Mouse (Mus musculus): ENCODE data around the gene Hp1bp3.

Hp1bp3 gene

DNA sequence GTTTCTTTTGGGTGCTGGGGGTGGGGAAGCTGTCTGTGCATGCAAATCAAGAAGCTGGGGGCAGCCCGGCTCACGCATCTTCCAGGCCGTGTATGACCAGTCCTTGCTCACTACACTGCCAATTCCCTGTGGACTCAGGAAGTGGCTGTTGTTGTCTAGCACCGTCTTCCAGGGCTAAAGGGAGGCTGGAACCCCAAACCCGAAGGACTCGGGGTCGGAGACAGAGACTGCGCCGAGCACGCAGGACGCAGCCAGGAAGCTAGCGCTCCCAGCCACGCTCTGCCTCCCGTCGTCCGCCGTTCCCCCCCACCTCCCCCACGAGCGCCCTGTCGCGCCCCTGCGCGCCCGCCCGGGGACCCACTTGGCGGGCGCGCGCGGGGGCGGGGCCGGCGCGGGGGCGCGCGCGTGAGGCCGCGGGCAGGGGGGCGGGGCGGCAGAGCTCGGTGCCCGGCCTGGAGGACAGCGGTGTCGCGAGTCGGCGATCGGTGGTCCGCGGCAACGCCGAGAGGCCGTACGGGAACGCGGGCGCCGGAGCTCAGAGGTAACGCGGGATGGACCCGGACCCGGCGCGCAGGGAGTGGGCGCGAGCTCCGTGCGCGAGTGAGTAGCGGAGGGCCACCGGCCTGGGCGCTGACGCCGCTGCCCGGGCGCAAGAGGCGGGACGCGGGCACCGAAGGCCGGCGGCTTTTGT lies at the start of gene Hp1bp3:
TSS of gene Hp1bp3 (plus strand) at position 97 of the 691 bp plus-strand sequence.
- peak; percentile 82 to 84 for DNase-seq (ENCODE audit: low spot score in 2 of 2)

DNA sequence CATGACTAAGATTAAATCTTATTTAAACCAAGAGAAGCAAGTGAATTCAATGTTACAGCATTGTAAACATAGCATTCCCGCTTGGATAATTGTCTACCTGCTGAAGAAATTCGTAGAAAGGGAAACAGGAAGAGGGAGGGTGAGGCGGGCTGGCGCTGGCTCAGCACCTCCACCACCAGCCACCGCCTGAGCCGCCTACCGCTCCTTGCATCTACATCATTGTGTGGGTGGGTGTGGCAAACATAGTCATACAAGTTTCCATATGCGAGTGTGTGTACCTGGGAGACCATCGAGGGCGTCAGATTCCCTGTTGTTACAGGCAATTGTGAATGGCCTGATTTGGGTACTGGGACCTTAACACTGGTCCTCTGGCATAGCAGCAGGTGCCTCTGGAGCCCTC lies 49.6 kb upstream of the Hp1bp3 start:
- DNase-seq (ENCODE audit: low spot score in 2 of 2) = no peak

DNA sequence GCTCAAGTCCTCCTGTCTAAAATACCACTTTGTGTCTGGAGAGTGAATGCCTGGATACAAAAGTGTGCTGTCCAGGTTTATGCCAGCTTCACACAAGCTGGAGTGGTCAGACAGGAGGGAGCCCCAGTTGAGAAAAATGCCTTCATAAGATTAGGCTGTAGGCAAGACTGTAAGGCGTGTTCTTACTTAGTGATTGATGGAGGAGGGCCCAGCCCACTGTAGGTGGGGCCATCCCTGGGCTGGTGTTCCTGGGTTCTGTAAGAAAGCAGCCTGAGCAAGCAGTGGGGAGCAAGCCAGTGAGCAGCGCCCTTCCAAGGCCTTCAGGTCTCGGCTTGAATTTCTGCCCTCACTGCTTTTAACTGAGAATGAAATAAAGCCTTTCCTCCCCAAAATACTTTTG lies 47.9 kb upstream of the Hp1bp3 start:
- no peak for DNase-seq (ENCODE audit: low spot score in 2 of 2)

DNA sequence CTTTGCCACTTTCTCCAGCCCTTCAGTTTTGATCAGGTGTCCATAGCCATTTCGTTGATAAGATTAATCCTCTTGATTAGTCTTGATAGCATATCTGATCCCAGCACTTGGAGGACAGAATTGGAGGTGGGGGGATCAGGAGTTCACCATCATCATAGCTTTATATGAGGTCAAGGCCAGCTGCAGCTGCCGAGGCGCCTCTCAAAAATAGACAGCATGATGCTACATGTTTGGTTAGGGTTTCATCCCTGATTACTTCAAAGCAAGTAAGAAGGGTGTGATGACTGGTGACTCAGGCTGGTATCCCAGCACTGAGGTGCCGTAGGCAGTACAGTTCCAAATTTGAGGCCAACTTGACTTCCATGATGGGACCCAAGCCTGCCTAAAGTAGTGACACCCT lies 46.7 kb upstream of the Hp1bp3 start:
- no peak for DNase-seq (ENCODE audit: low spot score in 2 of 2)

DNA sequence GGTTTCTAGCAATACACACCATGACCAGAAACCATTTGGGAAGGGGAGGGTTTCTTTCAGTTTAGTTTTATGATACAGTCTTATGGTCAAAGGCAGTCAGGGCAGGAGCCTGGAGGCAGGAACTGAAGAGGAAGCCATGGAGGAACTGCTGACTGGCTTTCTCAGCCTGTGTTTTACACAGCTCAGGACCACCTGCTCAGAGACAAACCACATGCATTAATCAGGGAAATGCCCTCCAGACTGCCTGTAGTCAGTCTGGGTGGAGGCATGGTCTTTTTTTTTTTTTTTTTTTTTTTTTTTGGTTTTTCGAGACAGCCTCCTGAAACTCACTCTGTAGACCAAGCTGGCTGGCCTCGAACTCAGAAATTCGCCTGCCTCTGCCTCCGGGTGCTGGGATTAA lies 43.4 kb upstream of the Hp1bp3 start:
- DNase-seq (ENCODE audit: low spot score in 2 of 2) = no peak

DNA sequence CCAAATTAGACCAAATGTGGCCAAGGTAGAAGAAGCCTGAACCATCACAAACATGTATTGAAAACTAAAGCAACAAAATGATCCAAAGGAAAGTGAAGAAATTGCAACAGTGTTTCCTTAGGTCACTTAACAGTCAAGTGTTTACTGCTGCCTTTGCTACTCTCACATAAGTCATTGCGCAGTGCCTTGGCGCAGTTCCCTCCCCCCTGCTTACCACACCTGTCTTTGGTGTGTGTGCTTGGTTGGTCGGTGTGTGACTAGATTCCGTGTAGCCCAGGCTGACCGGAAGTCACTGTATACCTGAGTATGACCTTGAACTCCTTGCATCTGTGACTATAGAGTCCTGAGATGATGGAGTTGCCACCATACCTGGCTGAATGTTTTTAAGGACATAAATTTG lies 36.7 kb upstream of the Hp1bp3 start:
- DNase-seq (ENCODE audit: low spot score in 2 of 2) = no peak

DNA sequence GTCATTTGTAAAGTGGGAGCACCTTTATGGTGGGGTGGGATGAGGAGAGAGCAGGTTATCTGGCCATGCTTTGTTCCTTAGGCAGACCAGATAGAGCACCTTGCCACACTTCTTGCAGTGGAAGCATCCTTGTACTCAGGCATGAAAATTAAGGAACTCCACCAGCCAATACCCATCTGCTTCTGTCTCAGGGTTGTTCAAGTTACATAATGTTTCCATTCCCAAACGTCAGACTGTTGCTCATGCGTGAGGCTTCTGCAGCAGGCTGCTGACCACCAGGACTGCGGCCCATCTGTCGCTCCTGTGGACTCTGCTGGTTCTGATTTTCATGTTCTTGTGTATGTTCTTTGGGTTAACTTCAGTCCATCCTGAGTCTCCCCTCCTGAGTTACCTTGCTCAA lies 35.4 kb upstream of the Hp1bp3 start:
- DNase-seq (ENCODE audit: low spot score in 2 of 2) = no peak

DNA sequence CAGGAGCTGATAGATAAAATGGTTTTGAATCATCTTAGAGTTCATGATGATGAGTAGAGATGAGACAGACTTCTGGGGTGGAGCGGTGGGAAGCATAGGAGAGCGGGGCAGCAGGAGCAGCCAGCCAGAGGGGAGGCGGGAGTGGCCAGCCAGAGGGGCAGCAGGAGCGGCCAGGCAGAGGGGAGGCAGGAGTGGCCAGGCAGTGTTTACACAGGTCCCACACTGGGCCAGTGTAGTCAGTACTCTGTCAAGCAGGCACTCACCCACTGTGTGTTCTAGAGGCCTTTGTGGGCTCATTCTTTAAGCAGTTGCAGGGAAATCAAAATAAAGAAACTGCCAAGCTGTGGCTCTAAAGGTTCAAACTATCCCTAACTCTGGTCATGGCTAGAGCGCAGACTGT lies 32.0 kb upstream of the Hp1bp3 start:
- DNase-seq (ENCODE audit: low spot score in 2 of 2) = no peak

DNA sequence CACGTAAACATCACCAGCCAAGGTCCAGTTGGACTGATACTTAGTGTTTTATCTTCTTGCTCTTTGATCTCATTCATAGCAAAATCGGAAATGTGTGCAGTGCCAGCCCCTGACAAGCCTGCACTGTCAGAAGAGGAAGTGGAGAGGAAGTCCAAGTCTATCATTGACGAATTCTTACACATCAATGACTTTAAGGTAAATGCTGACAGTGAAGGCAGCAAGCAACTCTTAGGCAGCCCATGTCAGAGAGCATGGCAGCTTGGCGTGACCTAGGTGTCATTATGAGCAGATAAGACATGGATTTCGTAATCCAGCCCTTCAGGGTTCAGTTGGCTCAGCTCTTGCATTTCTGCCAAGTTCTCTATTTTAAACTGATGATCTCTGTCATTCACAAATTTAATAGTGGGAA lies 31.5 kb upstream of the Hp1bp3 start:
- DNase-seq (ENCODE audit: low spot score in 2 of 2) = no peak

DNA sequence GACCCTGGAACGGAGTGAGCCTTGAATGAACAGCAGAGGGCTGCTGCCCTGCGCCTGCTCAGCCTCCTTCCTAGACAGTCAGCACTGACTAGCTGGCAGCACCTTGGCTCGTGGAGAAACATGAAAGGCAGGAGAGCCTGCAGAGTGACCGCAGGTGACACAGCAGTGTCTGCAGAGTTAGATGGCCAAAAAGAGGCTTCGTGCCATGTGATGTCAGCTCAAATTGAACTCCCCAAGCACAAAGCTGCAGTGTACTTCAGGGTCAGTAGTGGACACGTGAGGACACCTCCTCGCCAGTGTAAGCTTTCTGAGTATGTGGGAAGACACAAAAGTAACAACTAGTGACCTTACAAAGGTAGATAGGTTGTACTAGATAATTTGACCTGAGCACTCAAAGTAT lies 30.1 kb upstream of the Hp1bp3 start:
- DNase-seq (ENCODE audit: low spot score in 2 of 2) = no peak

DNA sequence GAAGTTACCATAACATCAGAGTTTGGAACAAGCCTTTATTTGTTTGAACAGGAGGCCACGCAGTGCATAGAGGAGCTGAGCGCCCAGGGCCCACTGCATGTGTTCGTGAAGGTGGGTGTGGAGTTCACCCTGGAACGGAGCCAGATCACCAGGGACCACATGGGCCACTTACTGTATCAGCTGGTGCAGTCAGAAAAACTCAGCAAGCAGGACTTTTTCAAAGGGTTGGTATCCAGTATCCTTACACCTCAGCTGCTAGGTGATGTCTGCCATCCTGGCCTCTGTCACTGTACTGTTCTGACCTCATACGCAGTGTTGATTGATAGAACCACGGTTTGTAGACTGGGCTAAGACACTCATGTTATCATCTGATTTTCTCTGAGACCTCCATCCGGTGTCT lies 28.1 kb upstream of the Hp1bp3 start:
- peak; percentile 63 to 85 for DNase-seq (ENCODE audit: low spot score in 2 of 2)

DNA sequence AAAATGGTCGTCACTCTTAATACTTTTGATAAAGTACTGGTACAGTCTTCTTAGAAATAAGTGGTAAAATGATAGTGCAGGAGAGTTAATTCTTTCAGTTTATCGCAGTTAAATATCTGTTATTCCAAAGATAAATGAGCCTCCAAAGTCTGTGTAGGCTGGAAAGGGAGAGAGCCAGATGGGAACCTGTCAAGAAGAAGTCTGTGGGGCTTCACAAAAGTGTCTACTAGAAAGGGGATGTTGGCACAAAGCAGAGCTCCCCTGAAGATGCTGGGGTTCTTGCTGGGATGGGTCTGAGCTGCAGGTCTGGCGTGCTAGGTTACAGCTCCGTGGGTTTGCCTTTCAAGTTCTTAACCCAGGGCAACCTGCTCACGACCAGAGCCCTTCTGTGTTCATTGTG lies 23.5 kb upstream of the Hp1bp3 start:
- DNase-seq (ENCODE audit: low spot score in 2 of 2) = no peak

DNA sequence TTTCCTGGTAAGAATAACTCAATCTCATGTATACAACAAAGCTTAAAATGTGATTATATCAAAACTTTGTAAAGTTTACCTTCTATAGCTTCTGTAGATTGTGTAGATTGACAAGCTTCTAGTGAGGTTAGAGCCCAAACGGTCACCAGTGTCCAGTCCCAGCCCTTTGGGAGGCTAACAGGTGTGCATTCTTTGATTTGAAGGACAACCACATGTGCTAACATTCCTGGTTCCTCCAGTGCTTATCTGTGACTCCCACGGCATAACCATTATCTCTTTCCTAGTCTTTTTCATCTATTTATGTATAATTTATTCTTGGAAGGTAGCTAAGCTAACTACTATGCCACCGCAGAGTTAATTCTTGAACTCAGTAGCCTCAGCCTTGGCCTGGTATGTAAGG lies 15.3 kb upstream of the Hp1bp3 start:
- DNase-seq (ENCODE audit: low spot score in 2 of 2) = no peak

DNA sequence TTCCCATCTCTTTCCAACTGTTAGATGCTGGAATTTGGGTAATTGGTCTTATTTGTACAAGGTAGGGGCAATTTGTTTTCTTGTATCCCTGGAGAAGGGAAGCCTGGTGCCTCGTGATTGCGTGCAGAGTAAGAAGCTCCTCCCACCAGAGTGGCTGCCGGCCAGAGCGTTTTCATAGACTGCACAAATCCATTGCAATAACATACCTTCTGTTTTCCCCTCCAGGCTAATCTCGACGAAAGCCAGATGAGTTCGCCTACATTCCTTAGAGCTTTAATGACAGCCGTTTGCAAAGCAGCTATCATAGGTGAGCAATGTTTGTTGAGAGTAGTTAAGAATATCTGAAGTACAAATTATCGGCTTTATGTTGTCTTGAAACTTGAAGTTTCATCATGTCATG lies 14.4 kb upstream of the Hp1bp3 start:
- no peak for DNase-seq (ENCODE audit: low spot score in 2 of 2)

DNA sequence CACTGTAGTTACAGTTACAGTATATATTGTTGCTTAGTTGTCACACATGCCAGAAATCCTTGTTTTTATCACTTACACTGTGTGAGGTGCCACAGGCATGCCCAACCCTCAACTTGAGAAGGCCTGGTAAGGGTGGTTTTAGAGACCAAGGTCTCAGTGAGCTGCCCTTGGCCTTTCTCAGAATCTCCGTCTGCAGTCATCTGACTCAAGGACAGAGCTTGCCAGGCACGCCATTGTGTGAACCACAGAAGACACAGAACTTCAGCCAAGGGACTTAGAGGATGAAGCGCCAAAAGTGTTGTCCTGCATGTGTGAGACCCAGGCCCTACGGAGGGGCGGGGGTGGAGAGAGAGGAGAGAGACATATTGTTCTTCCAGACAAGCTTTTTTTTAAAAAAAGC lies 6.0 kb upstream of the Hp1bp3 start:
- no peak for DNase-seq (ENCODE audit: low spot score in 2 of 2)

DNA sequence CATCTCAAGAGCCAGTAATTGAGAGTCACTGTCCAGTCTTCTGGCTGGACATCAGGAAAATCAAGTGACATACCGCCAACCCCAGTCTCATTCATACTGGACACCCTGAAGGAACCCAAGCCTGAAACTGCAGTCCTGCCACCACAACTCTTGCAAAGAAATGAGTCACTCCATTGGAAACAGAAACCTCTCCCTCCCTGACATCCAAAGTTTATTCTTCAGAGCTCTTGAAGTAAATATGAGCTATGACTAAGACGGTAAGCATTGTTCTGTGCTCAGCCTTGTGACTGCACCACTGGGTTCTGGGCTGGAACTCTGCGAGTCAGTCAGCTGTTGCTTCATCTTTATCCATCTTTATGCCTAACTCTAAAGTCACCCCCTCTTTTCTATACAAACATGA lies 2.2 kb upstream of the Hp1bp3 start:
- no peak for DNase-seq (ENCODE audit: low spot score in 2 of 2)

DNA sequence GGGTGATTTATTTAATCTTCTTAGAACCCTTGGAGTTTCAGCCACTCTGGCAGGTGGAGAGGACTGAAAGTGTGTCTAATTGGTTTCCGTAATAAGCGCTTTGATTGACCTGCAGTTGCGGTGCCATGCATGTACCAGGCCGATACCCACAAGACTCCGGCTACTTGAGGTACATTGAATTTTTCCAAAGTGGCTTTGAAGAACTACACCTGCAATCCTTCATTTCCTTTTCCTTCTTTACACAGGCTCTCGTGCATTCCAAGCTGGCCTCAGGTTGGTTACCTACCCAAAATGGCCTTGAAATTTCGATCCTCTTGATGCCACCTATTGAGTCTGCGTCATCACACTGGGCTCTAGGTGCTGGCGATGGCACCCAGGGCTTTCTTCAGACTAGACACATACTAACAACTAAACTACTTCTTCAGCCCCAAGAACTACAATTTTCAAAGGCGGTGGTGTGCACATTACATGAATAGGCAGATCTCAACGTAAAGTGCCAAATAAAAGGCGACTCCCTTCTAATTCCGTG lies 361 bp upstream of the Hp1bp3 start:
- DNase-seq (ENCODE audit: low spot score in 2 of 2) = no peak

DNA sequence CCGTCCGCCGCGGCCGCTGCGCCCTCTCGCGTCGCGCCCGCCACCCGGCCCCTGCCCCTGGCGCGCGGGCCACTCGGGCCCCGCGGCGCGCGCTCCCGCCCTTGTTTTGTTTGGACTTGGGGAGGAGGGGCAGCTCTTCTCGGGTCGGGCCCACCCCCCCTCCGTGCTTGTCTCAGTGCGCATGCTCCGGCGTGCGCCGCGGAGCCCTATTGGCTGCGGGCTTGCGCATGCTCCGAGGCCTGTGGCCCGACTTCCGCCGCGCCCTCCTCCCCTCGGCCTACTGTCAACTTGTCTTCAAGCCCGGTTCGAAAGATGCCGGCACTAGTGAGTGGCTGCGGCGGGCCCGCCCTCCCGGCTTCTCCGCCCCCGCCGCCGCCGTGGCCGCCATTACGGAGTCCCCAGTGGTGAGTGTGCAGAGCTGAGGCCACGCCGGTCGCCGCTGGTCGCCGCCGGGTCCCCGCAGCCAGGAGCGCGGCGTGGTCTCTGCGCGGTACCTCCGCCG lies 846 bp downstream of the Hp1bp3 start:
- DNase-seq (ENCODE audit: low spot score in 2 of 2) = peak; percentile 96 to 98

DNA sequence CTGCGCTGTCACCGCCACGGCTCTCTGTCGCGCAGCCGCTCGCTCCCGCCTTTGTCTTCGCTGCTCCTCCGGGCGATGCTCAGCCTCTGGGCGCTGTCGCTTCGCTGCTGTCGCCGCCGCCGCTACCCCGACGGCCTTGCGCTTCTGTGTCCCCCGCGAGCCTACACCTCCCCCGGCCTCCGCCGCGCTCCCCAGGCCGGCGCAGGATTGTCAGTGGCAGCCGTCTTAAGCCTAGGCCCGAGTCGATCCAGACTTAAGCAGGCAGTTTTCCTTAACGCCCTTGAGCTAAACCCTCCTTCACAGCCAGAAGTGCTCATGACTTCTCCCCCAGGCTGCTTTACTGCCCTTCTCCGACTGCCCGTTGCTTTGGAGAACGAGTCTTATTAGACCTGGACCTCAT lies 1.3 kb downstream of the Hp1bp3 start:
- DNase-seq (ENCODE audit: low spot score in 2 of 2) = peak in 1 of 2 experiments; percentile 71

DNA sequence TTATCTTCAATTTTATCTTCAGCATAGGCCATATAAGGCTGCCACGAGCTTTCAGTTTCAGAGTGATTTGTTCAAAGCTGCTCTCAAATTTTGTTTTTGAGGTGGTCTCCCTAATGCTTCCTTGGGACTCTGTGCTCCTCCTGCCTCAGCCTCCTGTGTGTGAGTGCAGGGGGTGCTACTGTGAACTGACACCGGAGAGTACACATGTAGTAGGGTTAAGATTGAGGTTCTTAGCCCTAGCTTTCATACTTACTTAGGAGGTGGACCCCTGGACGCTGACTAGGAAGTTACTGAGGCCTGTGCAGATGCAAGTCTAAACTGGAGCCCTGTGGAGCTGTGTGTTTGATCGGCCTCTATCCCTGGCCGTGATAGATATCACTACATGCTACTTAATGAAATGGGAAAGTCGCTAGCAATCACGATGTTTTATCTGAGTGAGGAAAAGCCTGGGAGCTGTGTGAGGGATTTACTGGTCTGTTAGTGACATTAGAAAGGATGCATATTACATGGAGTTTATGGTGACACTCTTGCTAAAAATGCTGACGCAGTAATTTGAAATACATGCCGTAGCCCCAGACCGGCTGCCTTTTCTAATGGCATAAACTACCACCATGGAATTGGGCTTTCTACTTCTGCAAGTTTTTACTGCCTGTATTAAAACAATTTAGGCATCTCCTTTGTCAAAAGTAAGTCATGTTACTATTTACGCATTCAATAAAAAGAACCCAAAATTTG lies 2.0 kb downstream of the Hp1bp3 start:
- peak; percentile 26 to 46 for DNase-seq (ENCODE audit: low spot score in 2 of 2)

DNA sequence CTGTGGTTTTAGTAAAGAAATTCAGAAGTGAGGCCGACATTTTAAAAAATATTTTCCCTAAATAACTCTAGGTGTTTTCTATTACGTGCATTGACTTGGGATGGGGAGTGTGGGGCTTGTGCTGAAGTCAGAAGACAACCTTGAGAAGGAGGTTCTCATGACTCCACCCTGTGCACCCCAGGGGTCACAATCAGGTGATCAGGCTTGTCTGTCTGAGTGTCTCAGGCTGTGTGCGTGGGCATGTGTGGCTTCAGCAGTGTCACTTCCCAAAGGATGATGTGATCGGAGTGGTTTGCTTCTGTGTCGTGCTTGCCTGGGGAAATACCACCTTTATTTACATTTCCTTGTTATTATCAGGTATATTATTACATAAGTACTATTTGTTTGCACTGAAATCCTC lies 3.2 kb downstream of the Hp1bp3 start:
- no peak for DNase-seq (ENCODE audit: low spot score in 2 of 2)

DNA sequence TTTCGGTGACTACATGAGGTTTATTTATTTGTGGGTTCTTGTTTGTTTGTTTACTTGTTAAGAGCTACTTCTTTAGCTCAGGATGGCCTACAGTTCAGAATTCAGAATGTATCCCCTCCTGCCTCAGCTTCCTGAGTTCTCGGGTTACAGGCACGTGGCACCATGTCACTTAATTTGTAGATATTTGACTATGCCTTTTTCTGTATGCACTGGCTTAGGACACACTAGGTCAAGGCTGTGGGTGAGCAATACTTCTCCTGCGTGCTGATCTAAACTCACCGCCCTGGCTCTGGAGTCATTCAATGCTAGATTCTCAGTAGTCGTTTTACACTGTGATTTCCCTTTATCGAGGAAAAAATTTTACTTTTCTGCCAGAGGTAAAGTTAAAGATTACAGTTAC lies 4.7 kb downstream of the Hp1bp3 start:
- DNase-seq (ENCODE audit: low spot score in 2 of 2) = no peak

DNA sequence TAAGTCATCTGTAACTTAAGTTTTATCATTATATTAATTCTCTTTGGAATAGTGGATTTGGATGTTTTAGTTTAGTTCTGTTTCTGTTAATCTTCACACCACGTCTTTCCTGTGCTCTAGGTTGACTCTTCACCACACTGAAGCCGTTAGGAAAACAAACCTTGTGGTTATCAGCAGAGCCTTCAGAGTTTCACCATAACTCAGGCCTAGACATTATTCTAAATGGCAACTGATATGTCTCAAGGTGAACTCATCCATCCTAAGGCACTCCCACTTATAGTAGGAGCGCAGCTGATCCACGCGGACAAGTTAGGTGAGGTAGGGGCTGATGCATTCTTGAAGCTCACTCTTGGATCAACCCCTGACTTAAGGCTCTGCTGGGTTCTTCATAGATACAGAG lies 5.3 kb downstream of the Hp1bp3 start:
- no peak for DNase-seq (ENCODE audit: low spot score in 2 of 2)
